Mouse (Mus musculus): ENCODE data around the gene Disc1.

DNA sequence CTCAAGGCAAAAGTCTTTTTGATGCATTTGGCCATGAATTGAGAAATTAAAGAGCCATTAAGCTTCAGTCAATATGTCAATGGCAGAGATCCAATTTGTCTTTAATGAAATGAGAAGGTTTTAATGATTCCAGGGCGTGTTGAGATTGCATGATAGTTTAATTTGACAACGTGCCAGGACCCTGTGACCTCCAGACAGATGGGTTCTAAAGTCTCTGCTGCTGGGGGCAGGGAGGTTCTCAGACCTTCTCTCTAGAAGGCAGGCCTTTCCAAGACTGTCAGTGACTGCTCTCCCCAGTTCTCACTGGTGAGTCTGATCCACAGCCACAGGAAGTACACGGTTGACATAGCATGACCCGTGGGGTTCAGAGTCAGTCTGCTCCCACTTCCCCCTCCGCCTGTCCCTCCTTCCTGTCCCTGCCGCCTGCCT is 170.3 kb downstream of the Disc1 start:
- TF ChIP-seq GATA1 (IDR thresholded peaks at IDR 0.05; ENCODE audit: low read length) (no peak), TAL1 (IDR thresholded peaks at IDR 0.05; ENCODE audit: low read length) (no peak)

All from erythroblast, embryonic 14.5 days (primary cell).